Mouse (Mus musculus): ENCODE data around the gene Crip2. TPM values are rescaled to one million over a fixed set of nuclear protein-coding genes. Genes with fewer than 3 reads are reported as not detected.

The Crip2 gene
- polyA plus RNA-seq, 1 experiment from 2014 or later: 112 TPM

GRCm38 (mm10) chr12:113147481-113147880 is 7.4 kb downstream of the Crip2 start:
- Histone ChIP-seq H3K27me3 (ENCODE audit: control insufficient read depth, insufficient read depth, low read length) (no peaks in the 10 kb centered on the region), H3K4me1 (replicated peaks; ENCODE audit: control insufficient read depth, insufficient read depth) (peaks cover 15% of the 10 kb centered on the region), H3K4me2 (replicated peaks; ENCODE audit: low read depth) (no peak overlapping the region), H3K9me3 (ENCODE audit: control insufficient read depth, low read length) (no peaks in the 10 kb centered on the region), H3K36me3 (ENCODE audit: control insufficient read depth, insufficient read depth, low read length) (no peaks in the 10 kb centered on the region), H3K27ac (replicated peaks) (peak overlapping the region; percentile 79), H3K9ac (ENCODE audit: low read length) (no peak overlapping the region), H3K4me3 (ENCODE audit: low read depth, low read length) (no peak overlapping the region)
- no peak for ATAC-seq (ENCODE audit: low FRiP score, low TSS enrichment)
- TF ChIP-seq EP300 (optimal IDR thresholded peaks at IDR 0.05): no peak
- no peak for TF ChIP-seq CTCF (IDR thresholded peaks at IDR 0.05; ENCODE audit: low read depth)
- WGBS: 75% methylated on average over 8 of the region's 8 CpGs
- DNase-seq (ENCODE audit: low spot score): no peak

GRCm38 (mm10) chr12:113148381-113149035 is 8.5 kb downstream of the Crip2 start:
- Histone ChIP-seq H3K4me2 (replicated peaks; ENCODE audit: low read depth) (no peak overlapping the region), H3K9ac (ENCODE audit: low read length) (no peak overlapping the region), H3K27ac (replicated peaks) (peak overlapping the region; percentile 18; the same call in 1 of the 2 replicates), H3K4me3 (ENCODE audit: low read depth, low read length) (no peak overlapping the region), H3K36me3 (ENCODE audit: control insufficient read depth, insufficient read depth, low read length) (no peaks in the 10 kb centered on the region), H3K4me1 (replicated peaks; ENCODE audit: control insufficient read depth, insufficient read depth) (peaks cover 15% of the 10 kb centered on the region), H3K9me3 (ENCODE audit: control insufficient read depth, low read length) (no peaks in the 10 kb centered on the region), H3K27me3 (ENCODE audit: control insufficient read depth, insufficient read depth, low read length) (no peaks in the 10 kb centered on the region)
- TF ChIP-seq CTCF (IDR thresholded peaks at IDR 0.05; ENCODE audit: low read depth): peak; percentile 65
- TF ChIP-seq EP300 (optimal IDR thresholded peaks at IDR 0.05): no peak
- ATAC-seq (ENCODE audit: low FRiP score, low TSS enrichment) (peak; percentile 6), DNase-seq (ENCODE audit: low spot score) (peak; percentile 76)
- 43% methylated on average over 16 of the region's 16 CpGs for WGBS

GRCm38 (mm10) chr12:113149341-113149740 is 9.3 kb downstream of the Crip2 start:
- TF ChIP-seq EP300 (optimal IDR thresholded peaks at IDR 0.05) (no peak), CTCF (IDR thresholded peaks at IDR 0.05; ENCODE audit: low read depth) (no peak)
- no peak overlapping the region for H3K27ac ChIP-seq (replicated peaks)
- peaks cover 15% of the 10 kb centered on the region for H3K4me1 ChIP-seq (replicated peaks; ENCODE audit: control insufficient read depth, insufficient read depth)
- H3K9ac ChIP-seq (ENCODE audit: low read length): no peak overlapping the region
- no peak for ATAC-seq (ENCODE audit: low FRiP score, low TSS enrichment)
- H3K36me3 ChIP-seq (ENCODE audit: control insufficient read depth, insufficient read depth, low read length): no peaks in the 10 kb centered on the region
- WGBS: 73% methylated on average over 4 of the region's 4 CpGs
- no peaks in the 10 kb centered on the region for H3K9me3 ChIP-seq (ENCODE audit: control insufficient read depth, low read length)
- H3K27me3 ChIP-seq (ENCODE audit: control insufficient read depth, insufficient read depth, low read length): no peaks in the 10 kb centered on the region
- H3K4me2 ChIP-seq (replicated peaks; ENCODE audit: low read depth): no peak overlapping the region
- no peak overlapping the region for H3K4me3 ChIP-seq (ENCODE audit: low read depth, low read length)
- no peak for DNase-seq (ENCODE audit: low spot score)

- no peaks in the 10 kb centered on the region for H3K9me3 ChIP-seq (ENCODE audit: control insufficient read depth, low read length)
- no peaks in the 10 kb centered on the region for H3K36me3 ChIP-seq (ENCODE audit: control insufficient read depth, insufficient read depth, low read length)
- no peak overlapping the region for H3K4me3 ChIP-seq (ENCODE audit: low read depth, low read length)
- no peak for DNase-seq (ENCODE audit: low spot score)
- peaks cover 15% of the 10 kb centered on the region for H3K4me1 ChIP-seq (replicated peaks; ENCODE audit: control insufficient read depth, insufficient read depth)
- no peak overlapping the region for H3K4me2 ChIP-seq (replicated peaks; ENCODE audit: low read depth)
- no peak for ATAC-seq (ENCODE audit: low FRiP score, low TSS enrichment)
- no peak overlapping the region for H3K27ac ChIP-seq (replicated peaks)
- TF ChIP-seq CTCF (IDR thresholded peaks at IDR 0.05; ENCODE audit: low read depth): no peak
- no peak for TF ChIP-seq EP300 (optimal IDR thresholded peaks at IDR 0.05)
- no peaks in the 10 kb centered on the region for H3K27me3 ChIP-seq (ENCODE audit: control insufficient read depth, insufficient read depth, low read length)
- H3K9ac ChIP-seq (ENCODE audit: low read length): no peak overlapping the region
- 74% methylated on average over 3 of the region's 3 CpGs for WGBS
Measured at GRCm38 (mm10) chr12:113149896-113150295, 9.9 kb downstream of the Crip2 start.

GRCm38 (mm10) chr12:113150591-113150990 is 10.6 kb downstream of the Crip2 start:
- WGBS: 68% methylated on average over 4 of the region's 4 CpGs
- TF ChIP-seq CTCF (IDR thresholded peaks at IDR 0.05; ENCODE audit: low read depth) (no peak), EP300 (optimal IDR thresholded peaks at IDR 0.05) (no peak)
- no peak overlapping the region for H3K4me2 ChIP-seq (replicated peaks; ENCODE audit: low read depth)
- DNase-seq (ENCODE audit: low spot score) (no peak), ATAC-seq (ENCODE audit: low FRiP score, low TSS enrichment) (no peak)
- H3K4me1 ChIP-seq (replicated peaks; ENCODE audit: control insufficient read depth, insufficient read depth): peaks cover 19% of the 10 kb centered on the region
- no peak overlapping the region for H3K27ac ChIP-seq (replicated peaks)
- H3K36me3 ChIP-seq (ENCODE audit: control insufficient read depth, insufficient read depth, low read length): no peaks in the 10 kb centered on the region
- H3K27me3 ChIP-seq (ENCODE audit: control insufficient read depth, insufficient read depth, low read length): no peaks in the 10 kb centered on the region
- H3K4me3 ChIP-seq (ENCODE audit: low read depth, low read length): no peak overlapping the region
- H3K9ac ChIP-seq (ENCODE audit: low read length): no peak overlapping the region
- H3K9me3 ChIP-seq (ENCODE audit: control insufficient read depth, low read length): no peaks in the 10 kb centered on the region

- peaks cover 19% of the 10 kb centered on the region for H3K4me1 ChIP-seq (replicated peaks; ENCODE audit: control insufficient read depth, insufficient read depth)
- ATAC-seq (ENCODE audit: low FRiP score, low TSS enrichment): no peak
- H3K27ac ChIP-seq (replicated peaks): no peak overlapping the region
- WGBS: 59% methylated on average over 8 of the region's 8 CpGs
- H3K4me2 ChIP-seq (replicated peaks; ENCODE audit: low read depth): peak overlapping the region; percentile 81; the same call in 1 of the 2 replicates
- no peaks in the 10 kb centered on the region for H3K36me3 ChIP-seq (ENCODE audit: control insufficient read depth, insufficient read depth, low read length)
- H3K9ac ChIP-seq (ENCODE audit: low read length): no peak overlapping the region
- no peak for DNase-seq (ENCODE audit: low spot score)
- no peaks in the 10 kb centered on the region for H3K9me3 ChIP-seq (ENCODE audit: control insufficient read depth, low read length)
- no peak for TF ChIP-seq CTCF (IDR thresholded peaks at IDR 0.05; ENCODE audit: low read depth)
- no peak for TF ChIP-seq EP300 (optimal IDR thresholded peaks at IDR 0.05)
- no peak overlapping the region for H3K4me3 ChIP-seq (ENCODE audit: low read depth, low read length)
- H3K27me3 ChIP-seq (ENCODE audit: control insufficient read depth, insufficient read depth, low read length): no peaks in the 10 kb centered on the region
Measured at GRCm38 (mm10) chr12:113151046-113151445, 11.0 kb downstream of the Crip2 start.
